Mouse (Mus musculus): ENCODE results near the gene Atxn7l2. TPM values are rescaled to one million over a fixed set of nuclear protein-coding genes. Genes with fewer than 3 reads are reported as not detected.

The Atxn7l2 gene
- polyA plus RNA-seq, 1 experiment from 2014 or later = 27.9 TPM

- no peak for DNase-seq
- no peak overlapping the region for H3K4me2 ChIP-seq (ENCODE audit: low read length)
- H3K36me3 ChIP-seq (ENCODE audit: control insufficient read depth, insufficient read depth, low read length) = no peaks in the 10 kb centered on the region
These were observed 16.8 kb upstream of the Atxn7l2 start for GRCm38 (mm10) chr3:108227521-108227920.

GRCm38 (mm10) chr3:108226558-108227350 lies 16.0 kb upstream of the Atxn7l2 start, which contains the start of gene Sypl2:
Gene Sypl2 (minus strand): TSS chr3:108226648.
- 1% methylated on average over 44 of the region's 44 CpGs for WGBS
- no peaks in the 10 kb centered on the region for H3K36me3 ChIP-seq (ENCODE audit: control insufficient read depth, insufficient read depth, low read length)
- H3K27ac ChIP-seq (replicated peaks; ENCODE audit: low read depth, low read length) = no peak within 1 kb of the TSS
- ATAC-seq (ENCODE audit: low FRiP score, low TSS enrichment) (peak; percentile 31; the same call in 1 of the 2 replicates), DNase-seq (peak; percentile 60)
- peaks cover 35% of the 10 kb centered on the region for H3K27me3 ChIP-seq (ENCODE audit: control insufficient read depth, insufficient read depth, low read length)
- peak within 1 kb of the TSS; percentile 63 for H3K4me2 ChIP-seq (ENCODE audit: low read length)
- peaks cover 10% of the 10 kb centered on the region; the same call in 1 of the 2 replicates for H3K4me1 ChIP-seq (ENCODE audit: control insufficient read depth, insufficient read depth, low read length)
- H3K9me3 ChIP-seq (ENCODE audit: control insufficient read depth, low read length) = no peaks in the 10 kb centered on the region
- peak within 1 kb of the TSS; percentile 26; the same call in 1 of the 2 replicates for H3K9ac ChIP-seq (replicated peaks; ENCODE audit: low read length)
- peak within 1 kb of the TSS; percentile 39 for H3K4me3 ChIP-seq (replicated peaks; ENCODE audit: low read depth, low read length)

More at GRCm38 (mm10) chr3:108227521-108227920, 16.8 kb upstream of the Atxn7l2 start:
- no peak overlapping the region for H3K27ac ChIP-seq (replicated peaks; ENCODE audit: low read depth, low read length)
- H3K9ac ChIP-seq (replicated peaks; ENCODE audit: low read length) = no peak overlapping the region
- H3K4me1 ChIP-seq (ENCODE audit: control insufficient read depth, insufficient read depth, low read length) = peaks cover 10% of the 10 kb centered on the region; the same call in 1 of the 2 replicates
- no peak for ATAC-seq (ENCODE audit: low FRiP score, low TSS enrichment)
- no peaks in the 10 kb centered on the region for H3K9me3 ChIP-seq (ENCODE audit: control insufficient read depth, low read length)
- 77% methylated on average over 2 of the region's 2 CpGs for WGBS
- no peak overlapping the region for H3K4me3 ChIP-seq (replicated peaks; ENCODE audit: low read depth, low read length)
- peaks cover 35% of the 10 kb centered on the region for H3K27me3 ChIP-seq (ENCODE audit: control insufficient read depth, insufficient read depth, low read length)

GRCm38 (mm10) chr3:108225711-108226557 lies 15.2 kb upstream of the Atxn7l2 start:
- peaks cover 35% of the 10 kb centered on the region for H3K27me3 ChIP-seq (ENCODE audit: control insufficient read depth, insufficient read depth, low read length)
- 3% methylated on average over 66 of the region's 67 CpGs for WGBS
- peaks cover 10% of the 10 kb centered on the region; the same call in 1 of the 2 replicates for H3K4me1 ChIP-seq (ENCODE audit: control insufficient read depth, insufficient read depth, low read length)
- no peaks in the 10 kb centered on the region for H3K9me3 ChIP-seq (ENCODE audit: control insufficient read depth, low read length)
- peak overlapping the region; percentile 26; the same call in 1 of the 2 replicates for H3K9ac ChIP-seq (replicated peaks; ENCODE audit: low read length)
- no peaks in the 10 kb centered on the region for H3K36me3 ChIP-seq (ENCODE audit: control insufficient read depth, insufficient read depth, low read length)
- no peak overlapping the region for H3K27ac ChIP-seq (replicated peaks; ENCODE audit: low read depth, low read length)
- H3K4me3 ChIP-seq (replicated peaks; ENCODE audit: low read depth, low read length) = peak overlapping the region; percentile 39
- peak; percentile 48; the same call in 1 of the 2 replicates for ATAC-seq (ENCODE audit: low FRiP score, low TSS enrichment)
- peak overlapping the region; percentile 63 for H3K4me2 ChIP-seq (ENCODE audit: low read length)
- peak; percentile 40 for DNase-seq

- ATAC-seq (ENCODE audit: low FRiP score, low TSS enrichment) (no peak), DNase-seq (no peak)
- Histone ChIP-seq H3K4me1 (ENCODE audit: control insufficient read depth, insufficient read depth, low read length) (no peaks in the 10 kb centered on the region), H3K9ac (replicated peaks; ENCODE audit: low read length) (no peak overlapping the region), H3K27me3 (ENCODE audit: control insufficient read depth, insufficient read depth, low read length) (peaks cover 15% of the 10 kb centered on the region), H3K4me3 (replicated peaks; ENCODE audit: low read depth, low read length) (no peak overlapping the region), H3K9me3 (ENCODE audit: control insufficient read depth, low read length) (no peaks in the 10 kb centered on the region), H3K4me2 (ENCODE audit: low read length) (no peak overlapping the region), H3K27ac (replicated peaks; ENCODE audit: low read depth, low read length) (no peak overlapping the region), H3K36me3 (ENCODE audit: control insufficient read depth, insufficient read depth, low read length) (no peaks in the 10 kb centered on the region)
- WGBS = 88% methylated on average over 3 of the region's 3 CpGs
These were observed 9.9 kb upstream of the Atxn7l2 start for GRCm38 (mm10) chr3:108220661-108221060.

- 26% methylated on average over 5 of the region's 5 CpGs for WGBS
- no peak for ATAC-seq (ENCODE audit: low FRiP score, low TSS enrichment)
These were observed 4.0 kb upstream of the Atxn7l2 start for GRCm38 (mm10) chr3:108214734-108215133.

GRCm38 (mm10) chr3:108212406-108212805 lies 1.7 kb upstream of the Atxn7l2 start:
- Histone ChIP-seq H3K4me3 (replicated peaks; ENCODE audit: low read depth, low read length) (no peak overlapping the region), H3K36me3 (ENCODE audit: control insufficient read depth, insufficient read depth, low read length) (peaks cover 10% of the 10 kb centered on the region), H3K4me1 (ENCODE audit: control insufficient read depth, insufficient read depth, low read length) (peaks cover 12% of the 10 kb centered on the region), H3K27me3 (ENCODE audit: control insufficient read depth, insufficient read depth, low read length) (no peaks in the 10 kb centered on the region), H3K27ac (replicated peaks; ENCODE audit: low read depth, low read length) (no peak overlapping the region), H3K9me3 (ENCODE audit: control insufficient read depth, low read length) (no peaks in the 10 kb centered on the region), H3K4me2 (ENCODE audit: low read length) (no peak overlapping the region), H3K9ac (replicated peaks; ENCODE audit: low read length) (no peak overlapping the region)
- ATAC-seq (ENCODE audit: low FRiP score, low TSS enrichment) (no peak), DNase-seq (no peak)
- 89% methylated on average over 8 of the region's 8 CpGs for WGBS

More at GRCm38 (mm10) chr3:108214734-108215133, 4.0 kb upstream of the Atxn7l2 start:
- no peaks in the 10 kb centered on the region for H3K27me3 ChIP-seq (ENCODE audit: control insufficient read depth, insufficient read depth, low read length)
- no peak overlapping the region for H3K4me3 ChIP-seq (replicated peaks; ENCODE audit: low read depth, low read length)
- H3K27ac ChIP-seq (replicated peaks; ENCODE audit: low read depth, low read length) = no peak overlapping the region
- H3K4me1 ChIP-seq (ENCODE audit: control insufficient read depth, insufficient read depth, low read length) = no peaks in the 10 kb centered on the region
- H3K4me2 ChIP-seq (ENCODE audit: low read length) = no peak overlapping the region
- H3K9ac ChIP-seq (replicated peaks; ENCODE audit: low read length) = no peak overlapping the region
- no peaks in the 10 kb centered on the region for H3K36me3 ChIP-seq (ENCODE audit: control insufficient read depth, insufficient read depth, low read length)
- no peaks in the 10 kb centered on the region for H3K9me3 ChIP-seq (ENCODE audit: control insufficient read depth, low read length)
- no peak for DNase-seq

GRCm38 (mm10) chr3:108211845-108212244 lies 1.1 kb upstream of the Atxn7l2 start:
- Histone ChIP-seq H3K27me3 (ENCODE audit: control insufficient read depth, insufficient read depth, low read length) (no peaks in the 10 kb centered on the region), H3K27ac (replicated peaks; ENCODE audit: low read depth, low read length) (peak overlapping the region; percentile 99), H3K4me1 (ENCODE audit: control insufficient read depth, insufficient read depth, low read length) (peaks cover 12% of the 10 kb centered on the region), H3K4me2 (ENCODE audit: low read length) (peak overlapping the region; percentile 71), H3K36me3 (ENCODE audit: control insufficient read depth, insufficient read depth, low read length) (peaks cover 15% of the 10 kb centered on the region), H3K9me3 (ENCODE audit: control insufficient read depth, low read length) (no peaks in the 10 kb centered on the region), H3K4me3 (replicated peaks; ENCODE audit: low read depth, low read length) (no peak overlapping the region; the same call in 1 of the 2 replicates), H3K9ac (replicated peaks; ENCODE audit: low read length) (no peak overlapping the region)
- no peak for DNase-seq
- ATAC-seq (ENCODE audit: low FRiP score, low TSS enrichment) = no peak
- WGBS = 80% methylated on average over 6 of the region's 6 CpGs

GRCm38 (mm10) chr3:108209946-108210770 lies 576 bp downstream of the Atxn7l2 start:
- under 1% methylated on average over 70 of the region's 72 CpGs for WGBS
- peaks cover 12% of the 10 kb centered on the region for H3K4me1 ChIP-seq (ENCODE audit: control insufficient read depth, insufficient read depth, low read length)
- H3K27me3 ChIP-seq (ENCODE audit: control insufficient read depth, insufficient read depth, low read length) = no peaks in the 10 kb centered on the region

More at GRCm38 (mm10) chr3:108209946-108210770, 576 bp downstream of the Atxn7l2 start:
- Histone ChIP-seq H3K4me2 (ENCODE audit: low read length) (peak overlapping the region; percentile 91), H3K36me3 (ENCODE audit: control insufficient read depth, insufficient read depth, low read length) (peaks cover 32% of the 10 kb centered on the region), H3K9ac (replicated peaks; ENCODE audit: low read length) (peak overlapping the region; percentile 71), H3K9me3 (ENCODE audit: control insufficient read depth, low read length) (no peaks in the 10 kb centered on the region), H3K4me3 (replicated peaks; ENCODE audit: low read depth, low read length) (peak overlapping the region; percentile 64), H3K27ac (replicated peaks; ENCODE audit: low read depth, low read length) (peak overlapping the region; percentile 99)
- peak; percentile 95 for ATAC-seq (ENCODE audit: low FRiP score, low TSS enrichment)
- DNase-seq = peak; percentile 99

All from midbrain, embryonic 14.5 days (tissue).